Mouse (Mus musculus) heart, postnatal 0 days (tissue): Measurements from ENCODE around the gene Zfp541.
A peak's percentile ranks its signal among the peaks of the same experiment; 100 is the strongest.

ENCODE experiments used
- CTCF ChIP-seq: IDR thresholded peaks from 2 replicates; pipeline ENCODE4 v1.5.1; 2016; ENCODE audit warnings: antibody characterized with exemption, control low read depth, low read depth
- EP300 ChIP-seq: IDR thresholded peaks from 2 replicates; pipeline ENCODE4 v1.6.1; 2016; ENCODE audit warnings: antibody characterized with exemption, low read depth

DNA sequence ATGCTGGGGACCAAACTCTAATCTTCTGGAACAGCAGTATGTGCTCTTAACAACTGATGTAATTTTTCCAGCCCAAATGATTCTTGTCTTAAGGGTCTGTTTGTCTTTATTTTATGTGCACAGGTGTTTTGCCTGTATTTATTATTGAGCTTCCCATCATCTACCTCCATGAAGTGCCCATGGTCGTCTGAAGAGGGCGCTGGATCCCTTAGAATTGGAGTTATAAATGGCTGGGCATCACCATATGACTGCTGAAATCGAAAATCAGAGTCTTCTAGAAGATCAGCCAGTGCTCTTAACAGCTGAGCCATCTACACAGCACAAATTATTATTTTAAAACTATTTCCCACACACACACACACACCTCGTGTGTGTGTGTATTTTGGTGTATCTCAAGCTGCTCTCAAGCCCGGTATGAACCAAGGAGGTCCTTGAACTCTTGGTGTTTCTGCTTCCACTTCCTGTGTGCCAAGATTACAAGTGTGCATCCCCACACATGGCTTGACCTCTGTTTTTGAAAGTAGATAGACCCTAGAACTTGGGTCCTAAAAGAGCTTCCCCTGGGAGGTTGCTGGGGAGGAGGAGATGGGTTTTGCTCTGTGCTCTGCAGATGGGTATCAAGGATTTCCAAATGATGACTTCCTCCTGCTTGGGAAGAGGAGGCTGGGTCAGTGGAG, 5.0 kb upstream of the Zfp541 start:
- peak; percentile 43 for TF ChIP-seq CTCF
- no peak for TF ChIP-seq EP300
